Mouse (Mus musculus) mature B cell (primary cell): ENCODE data around the gene Nol3.

Experiments
- in situ Hi-C: fragments of 300-500 bp; cut with MboI; formaldehyde crosslinking; loops from 2 replicates; pipeline ENCODE4 v1.14.3; 2019

Nol3 gene

DNA sequence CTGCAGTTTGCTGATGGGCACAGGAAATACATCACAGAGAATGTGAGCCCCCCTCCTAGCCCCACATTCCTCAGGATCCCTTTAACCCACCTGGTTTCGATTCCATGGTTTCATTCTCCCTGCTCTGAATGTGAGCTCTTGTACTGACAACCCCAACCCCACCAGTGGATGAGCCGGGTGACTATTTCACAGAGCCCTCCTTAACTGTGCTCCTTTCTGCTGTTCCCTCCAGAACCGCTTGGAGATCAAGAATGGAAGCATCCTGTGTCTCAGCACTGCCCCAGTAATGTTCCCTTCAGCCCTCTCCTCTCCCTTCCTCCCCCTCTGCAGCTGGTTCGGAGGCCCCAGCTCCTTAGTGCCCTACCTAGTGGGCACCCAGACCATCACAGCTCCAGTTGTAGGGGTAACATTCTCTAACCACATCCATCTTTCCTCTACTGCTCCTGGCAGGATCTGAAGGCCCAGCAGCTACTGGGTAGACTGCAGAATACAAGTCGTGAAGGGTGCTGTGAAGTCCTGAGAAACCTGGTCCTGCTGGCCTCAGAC, 30.3 kb downstream of the Nol3 start:
- in situ Hi-C loops = no loop called here

- in situ Hi-C loops = no loop called here
Measured at GRCm38 (mm10) chr8:105307670-105308069, 31.7 kb downstream of the Nol3 start.

- in situ Hi-C loops = no loop called here
Measured at GRCm38 (mm10) chr8:105308428-105308827, 32.5 kb downstream of the Nol3 start.

GRCm38 (mm10) chr8:105309142-105309847, 33.4 kb downstream of the Nol3 start:
- in situ Hi-C loops = no loop called here

DNA sequence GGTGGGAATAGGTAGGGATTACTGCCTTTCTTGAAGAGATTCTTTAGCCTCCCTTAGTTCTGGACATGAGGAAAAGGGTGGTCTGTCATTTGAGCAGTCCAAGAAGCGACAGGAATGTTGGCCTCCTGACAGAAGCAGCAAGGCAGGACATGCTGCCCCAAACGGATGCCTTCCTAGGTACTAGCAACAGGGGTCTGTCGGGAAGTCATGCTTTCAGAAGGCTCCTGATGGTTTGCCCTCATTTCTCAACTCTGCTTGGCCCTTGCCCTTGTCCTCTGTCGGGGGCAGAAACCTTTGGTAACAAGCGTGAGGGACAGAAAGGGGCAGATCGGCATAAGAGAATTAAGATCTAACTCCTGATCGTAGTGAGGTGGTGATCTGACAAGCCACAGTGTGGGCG, 34.2 kb downstream of the Nol3 start:
- in situ Hi-C loops = no loop called here

DNA sequence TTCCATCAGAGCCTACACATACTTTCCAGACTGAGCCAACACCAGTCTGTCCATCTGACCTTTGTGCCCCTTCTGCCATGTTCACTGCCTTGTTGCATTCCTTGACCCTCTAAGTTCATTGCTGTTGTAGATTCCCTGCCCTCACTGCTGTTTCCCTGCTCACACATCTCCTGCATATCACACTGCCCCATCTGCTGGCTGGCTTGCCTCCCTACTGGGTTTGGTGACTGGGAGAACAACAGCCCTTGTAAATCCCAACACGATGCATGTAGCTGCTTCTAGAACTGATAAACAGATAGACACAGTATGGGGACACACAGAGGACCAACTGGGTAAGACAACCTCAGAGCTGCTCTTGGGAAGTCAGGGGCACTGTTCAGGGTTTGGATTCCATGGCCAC, 35.8 kb downstream of the Nol3 start:
- in situ Hi-C loops = no loop called here

GRCm38 (mm10) chr8:105312891-105313481, 37.0 kb downstream of the Nol3 start:
- in situ Hi-C loops = no loop called here

DNA sequence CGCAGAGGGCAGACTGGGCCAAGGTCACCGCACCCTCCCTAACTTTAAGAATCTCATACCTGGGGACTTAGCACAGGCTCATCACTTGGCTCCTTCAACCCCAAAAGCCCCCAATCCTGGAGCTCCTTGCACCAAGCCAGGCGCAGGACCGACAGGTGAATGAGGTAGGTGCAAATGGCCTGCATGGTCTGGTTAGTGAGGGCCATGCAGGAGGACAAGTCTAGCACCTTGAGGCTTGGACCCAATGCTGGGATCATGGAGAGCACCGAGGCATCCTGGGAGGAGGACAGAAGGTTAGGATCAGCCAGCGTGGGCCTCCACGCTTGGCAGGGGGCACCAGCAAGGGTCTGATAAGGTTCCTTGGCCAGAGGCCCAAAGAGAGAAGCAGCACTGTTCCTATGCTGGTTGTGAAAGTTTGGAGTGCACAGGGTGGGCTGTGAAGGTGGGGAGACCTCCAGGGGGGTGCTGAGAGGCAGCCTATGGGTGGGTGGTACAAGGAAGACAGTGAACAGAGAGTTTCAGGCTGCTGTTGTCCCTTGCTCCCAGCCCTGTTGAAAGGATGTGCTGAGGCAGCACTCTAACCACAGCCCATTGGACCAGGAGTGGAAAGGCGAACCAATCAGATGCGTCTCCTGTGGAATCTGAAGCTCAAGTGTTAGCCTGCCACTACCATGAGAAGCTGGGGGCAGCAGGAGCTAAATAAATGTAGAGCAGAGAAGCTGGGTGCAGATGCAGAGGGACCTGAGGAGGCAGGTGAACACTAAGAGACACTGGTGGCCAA, 37.9 kb downstream of the Nol3 start:
- in situ Hi-C loops = no loop called here

- in situ Hi-C loops = no loop called here
Measured at GRCm38 (mm10) chr8:105315073-105315769, 39.3 kb downstream of the Nol3 start.

DNA sequence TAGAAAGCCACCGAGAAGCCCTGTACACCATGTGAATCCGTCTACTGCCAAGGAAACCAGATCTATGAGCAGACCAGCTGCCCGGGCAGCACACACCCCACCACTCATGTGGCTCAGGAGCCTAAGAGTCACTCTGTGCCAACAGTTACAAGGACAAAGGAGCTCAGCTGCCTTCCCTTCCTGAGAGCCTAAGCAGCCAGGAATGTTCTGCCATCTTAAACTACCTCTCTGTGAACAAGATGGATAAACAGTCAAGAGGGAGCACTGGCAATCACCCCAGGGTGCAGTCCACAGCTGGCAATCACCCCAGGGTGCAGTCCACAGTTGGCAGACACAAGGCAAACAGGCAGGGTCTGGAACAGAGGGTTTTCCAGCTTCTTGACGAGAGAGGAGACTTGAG, 42.0 kb downstream of the Nol3 start:
- in situ Hi-C loops = no loop called here

DNA sequence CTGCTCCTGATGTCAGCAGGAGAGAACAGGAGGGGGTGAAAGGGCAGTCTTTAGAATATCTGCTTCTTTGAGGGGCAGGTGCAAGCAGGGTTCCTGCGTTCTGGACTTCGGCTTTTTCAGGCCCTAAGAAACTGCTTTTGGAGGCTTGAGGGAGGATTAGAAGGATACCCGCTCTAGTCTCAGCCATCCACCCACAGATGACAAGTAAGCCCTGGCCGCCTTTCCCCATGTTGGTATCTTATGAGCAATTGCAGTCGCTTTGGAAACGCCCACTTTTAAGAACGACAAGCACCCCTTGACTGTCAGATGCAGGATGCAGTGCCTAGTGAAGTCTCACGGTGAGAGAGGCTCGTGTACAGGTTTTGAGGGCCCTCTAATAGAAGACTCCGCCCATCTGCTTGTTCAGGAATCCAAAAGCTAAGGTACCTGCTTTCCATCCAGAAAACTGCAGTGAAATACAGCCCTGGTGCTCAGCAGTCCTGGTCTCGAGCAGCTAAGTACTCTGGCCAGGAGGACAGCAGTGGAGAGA, 42.8 kb downstream of the Nol3 start:
- in situ Hi-C loops = no loop called here

- in situ Hi-C loops = no loop called here
Measured at GRCm38 (mm10) chr8:105323183-105323582, 47.2 kb downstream of the Nol3 start.

- in situ Hi-C loops = no loop called here
Measured at GRCm38 (mm10) chr8:105325641-105326093, 49.7 kb downstream of the Nol3 start.

DNA sequence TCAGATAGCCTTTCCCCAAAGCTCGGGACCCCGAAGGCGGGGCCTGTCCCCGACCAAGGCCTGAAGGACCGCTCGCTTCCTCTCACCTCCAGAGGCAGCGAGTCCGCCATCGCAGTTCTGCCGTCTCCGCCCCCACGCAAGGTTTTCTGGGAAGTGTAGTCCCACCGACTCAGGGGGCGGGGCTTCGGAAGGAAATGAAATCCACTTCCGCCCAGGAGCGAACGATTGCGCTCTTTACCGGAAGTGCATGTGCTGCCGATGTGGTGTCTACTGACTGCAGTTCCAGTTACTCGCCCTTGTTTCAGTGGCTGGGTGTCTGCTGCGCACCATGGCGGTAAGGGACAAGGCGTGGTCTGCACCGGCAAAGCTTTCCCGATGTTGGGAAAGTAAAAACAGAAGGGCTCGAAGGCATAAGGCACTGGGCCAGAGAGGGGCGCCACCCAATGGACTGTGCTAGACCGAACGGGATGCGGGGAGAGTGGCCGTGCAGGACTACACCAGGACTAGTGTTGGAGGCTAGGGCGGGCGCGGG, 50.3 kb downstream of the Nol3 start, which contains the start of the genes Lrrc29 and Tmem208:
Lrrc29 (minus strand) TSS at position 138 of the 532 bp plus-strand sequence.
Tmem208 (plus strand) TSS at position 214 of the 532 bp plus-strand sequence.
- in situ Hi-C loops = no loop called here

DNA sequence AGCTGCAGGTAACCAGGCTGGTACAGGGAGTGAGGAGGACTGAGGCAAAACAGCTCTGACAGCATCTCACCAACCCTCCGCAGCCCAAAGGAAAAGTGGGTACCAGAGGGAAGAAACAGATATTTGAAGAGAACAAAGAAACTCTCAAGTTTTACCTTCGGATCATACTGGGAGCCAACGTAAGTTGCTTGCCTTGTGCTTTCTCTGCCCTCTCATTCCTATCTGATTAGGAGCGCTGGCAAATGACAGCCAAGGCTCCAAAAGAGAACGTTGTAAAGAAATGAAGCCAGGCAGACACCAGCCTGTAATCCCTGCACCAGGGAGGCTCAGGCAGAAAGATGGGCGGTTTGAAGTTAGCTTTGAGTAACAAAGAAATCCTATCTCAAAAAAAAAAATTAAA, 51.0 kb downstream of the Nol3 start:
- in situ Hi-C loops = no loop called here

DNA sequence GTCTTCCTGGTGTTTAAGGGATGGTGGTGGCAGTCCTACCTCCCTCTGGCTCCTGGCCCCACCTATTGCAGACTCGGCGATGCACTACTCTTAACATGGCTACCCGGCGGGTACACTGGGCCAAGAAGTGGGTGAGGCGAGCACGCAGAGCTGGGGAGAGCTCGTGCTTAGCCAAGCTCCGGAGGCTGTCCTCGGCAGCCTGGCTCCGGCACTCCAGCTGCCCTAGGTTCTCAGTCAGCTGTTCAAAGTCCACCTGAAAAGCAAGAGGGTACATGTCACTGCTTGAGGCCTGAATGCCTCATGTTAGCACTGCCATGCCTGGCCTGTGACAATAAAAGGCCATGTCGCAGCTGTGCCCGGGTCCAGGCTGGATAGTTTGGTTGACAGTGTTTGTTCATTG, 54.4 kb downstream of the Nol3 start:
- in situ Hi-C loops = no loop called here

GRCm38 (mm10) chr8:105331469-105331868, 55.5 kb downstream of the Nol3 start:
- in situ Hi-C loops = no loop called here
